Mouse (Mus musculus) left cerebral cortex, postnatal 25 days (tissue): Measurements from ENCODE around the gene Prrt1. TPM values are rescaled to one million over a fixed set of nuclear protein-coding genes. Genes with fewer than 3 reads are reported as not detected.

Experiments used
- DNase-seq, 2 experiments: peaks; one replicate each; pipeline ENCODE4 v3.0.0; 2022; ENCODE audit warnings: low spot score in 2 of 2, mixed read lengths in 1 of 2
- intact Hi-C: fragments of 180-260 bp; cut with DNase I; formaldehyde crosslinking; loops from one replicate; pipeline ENCODE4 v1.15.1; 2025
- total RNA-seq, 2 experiments: library from RNA; stranded (reverse); gene quantifications; 2 replicates each; pipeline ENCODE4 v1.2.3; 2021

Prrt1 gene
- total RNA-seq, 2 experiments from 2014 or later, result 171 to 183 TPM

GRCm38 (mm10) chr17:34681881-34682536 is 52.7 kb downstream of the Prrt1 start:
- no peak for DNase-seq
- intact Hi-C loops, result no loop called here

Other genes starting within 250 kb of the Prrt1 start
- gene BC051142, start 230.7 kb upstream of the Prrt1 start, total RNA-seq, result 1 to 10 TPM; 2.3 to 4.7 TPM
- not detected for gene Btnl4, start 152.2 kb upstream of the Prrt1 start, total RNA-seq
- not detected for gene Btnl6, start 112.2 kb upstream of the Prrt1 start, total RNA-seq
- 10 to 100 TPM; 10.9 to 11.9 TPM for gene Notch4, start 65.3 kb upstream of the Prrt1 start, total RNA-seq
- 1 to 10 TPM; 1.9 to 2.9 TPM for gene Gpsm3, start 39.7 kb upstream of the Prrt1 start, total RNA-seq
- 10 to 100 TPM; 52.7 to 56.1 TPM for gene Pbx2, start 38.3 kb upstream of the Prrt1 start, total RNA-seq
- under 1 TPM; 0.55 to 0.71 TPM for gene Ager, start 31.7 kb upstream of the Prrt1 start, total RNA-seq
- gene Rnf5, start 25.8 kb upstream of the Prrt1 start, total RNA-seq, result 10 to 100 TPM; 71.4 to 76.3 TPM
- gene Agpat1, start 25.3 kb upstream of the Prrt1 start, total RNA-seq, result 100 to 1,000 TPM; 169 to 174 TPM
- gene Egfl8, start 13.6 kb upstream of the Prrt1 start, total RNA-seq, result 1 to 10 TPM; 3.9 to 5.1 TPM
- gene Ppt2, start 1.0 kb upstream of the Prrt1 start, total RNA-seq, result 10 to 100 TPM; 45.8 to 46.4 TPM
- 10 to 100 TPM; 12.0 to 17.0 TPM for gene Fkbpl, start 15.2 kb downstream of the Prrt1 start, total RNA-seq
- gene Atf6b, start 17.6 kb downstream of the Prrt1 start, total RNA-seq, result 10 to 100 TPM; 72.7 to 72.8 TPM
- gene Tnxb, start 41.0 kb downstream of the Prrt1 start, total RNA-seq, result 1 to 10 TPM; 1.2 to 1.6 TPM
- 10 to 100 TPM in 1 of 2 experiments, 1 to 10 TPM in 1; 7.6 to 10.3 TPM for gene C4b, start 114.3 kb downstream of the Prrt1 start, total RNA-seq
- not detected for gene Cyp21a1, start 175.0 kb downstream of the Prrt1 start, total RNA-seq
- 10 to 100 TPM; 52.2 to 57.6 TPM for gene Stk19, start 207.4 kb downstream of the Prrt1 start, total RNA-seq
- gene Dxo, start 207.5 kb downstream of the Prrt1 start, total RNA-seq, result 10 to 100 TPM; 35.9 to 37.1 TPM
- gene Skiv2l, start 220.7 kb downstream of the Prrt1 start, total RNA-seq, result 10 to 100 TPM; 64.0 to 65.9 TPM
- gene Nelfe, start 220.9 kb downstream of the Prrt1 start, total RNA-seq, result 10 to 100 TPM; 30.9 to 37.9 TPM
- under 1 TPM in 1 of 2 experiments, not detected in 1; 0.30 TPM for gene Cfb, start 233.0 kb downstream of the Prrt1 start, total RNA-seq
- 1 to 10 TPM; 6.9 to 7.3 TPM for gene Zbtb12, start 249.9 kb downstream of the Prrt1 start, total RNA-seq